Mouse (Mus musculus): ENCODE measurements around the gene Prr36. TPM values are rescaled to one million over a fixed set of nuclear protein-coding genes. Genes with fewer than 3 reads are reported as not detected.

Prr36 gene
- polyA plus RNA-seq, 1 experiment from 2014 or later: 47.3 TPM

GRCm38 (mm10) chr8:4214006-4214980 lies 3.0 kb downstream of the Prr36 start:
- H3K4me2 ChIP-seq (ENCODE audit: low read depth, low read length, severe bottlenecking): peak overlapping the region; percentile 61
- peaks cover 15% of the 10 kb centered on the region for H3K4me1 ChIP-seq (replicated peaks; ENCODE audit: control insufficient read depth, insufficient read depth, low read length)
- H3K9ac ChIP-seq (ENCODE audit: low read length): peak overlapping the region; percentile 48; the same call in 1 of the 2 replicates
- peaks cover 11% of the 10 kb centered on the region; the same call in 1 of the 2 replicates for H3K36me3 ChIP-seq (ENCODE audit: control insufficient read depth, insufficient read depth, low read length)
- peak; percentile 62 for DNase-seq (ENCODE audit: low spot score)
- peak overlapping the region; percentile 31 for H3K4me3 ChIP-seq (ENCODE audit: low read depth, low read length)
- no peaks in the 10 kb centered on the region for H3K9me3 ChIP-seq (ENCODE audit: control insufficient read depth, low read length)
- ATAC-seq (replicated peaks; ENCODE audit: low FRiP score): peak; percentile 23
- 11% methylated on average over 33 of the region's 33 CpGs for WGBS
- no peak overlapping the region for H3K27ac ChIP-seq (ENCODE audit: low read depth, low read length)
- H3K27me3 ChIP-seq (ENCODE audit: control insufficient read depth, insufficient read depth, low read length): no peaks in the 10 kb centered on the region

DNA sequence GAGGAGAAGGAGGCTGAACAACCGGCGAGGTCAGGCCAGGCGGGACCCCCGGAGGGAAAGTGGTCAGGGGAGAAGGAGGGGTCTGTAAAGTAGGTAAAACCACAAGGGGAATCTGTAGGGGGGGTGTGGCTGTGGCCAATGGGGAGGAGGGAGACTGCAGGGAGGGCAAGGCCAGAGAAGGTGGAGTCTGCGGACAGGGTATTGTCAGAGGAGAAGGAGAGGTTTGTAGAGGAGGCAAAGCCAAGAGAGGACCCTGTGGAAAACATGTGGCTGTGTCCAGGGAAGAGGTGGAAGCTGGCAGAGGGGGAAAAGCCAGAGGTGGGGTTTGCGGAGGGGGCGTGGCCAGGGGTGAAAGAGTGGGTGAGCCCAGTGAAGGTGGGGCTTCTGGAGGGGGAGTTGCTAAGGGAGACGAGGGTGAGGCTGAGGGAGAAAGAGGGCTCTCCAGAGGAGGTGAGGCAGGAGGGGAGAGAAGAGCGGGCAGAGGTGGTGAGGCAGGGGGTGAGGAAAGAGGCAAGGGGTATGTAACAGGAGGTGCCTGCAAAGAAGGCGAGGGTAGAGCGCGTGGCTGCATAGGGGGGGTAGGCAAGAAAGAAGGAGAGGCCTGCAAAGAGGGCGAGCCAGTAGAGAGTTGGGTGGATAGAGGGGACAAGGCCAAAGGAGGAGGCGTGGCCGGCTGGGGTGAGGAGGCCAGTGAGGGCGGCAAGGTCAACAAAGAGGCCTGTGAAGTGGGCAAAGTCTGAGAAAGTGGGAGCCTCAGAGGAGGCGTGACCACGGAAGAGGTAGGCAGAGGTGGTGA lies 3.9 kb downstream of the Prr36 start:
- H3K4me2 ChIP-seq (ENCODE audit: low read depth, low read length, severe bottlenecking): peak overlapping the region; percentile 61
- H3K4me3 ChIP-seq (ENCODE audit: low read depth, low read length): peak overlapping the region; percentile 31
- no peaks in the 10 kb centered on the region for H3K27me3 ChIP-seq (ENCODE audit: control insufficient read depth, insufficient read depth, low read length)
- H3K27ac ChIP-seq (ENCODE audit: low read depth, low read length): no peak overlapping the region
- peaks cover 12% of the 10 kb centered on the region; the same call in 1 of the 2 replicates for H3K36me3 ChIP-seq (ENCODE audit: control insufficient read depth, insufficient read depth, low read length)
- 4% methylated on average over 18 of the region's 18 CpGs for WGBS
- H3K9me3 ChIP-seq (ENCODE audit: control insufficient read depth, low read length): no peaks in the 10 kb centered on the region
- H3K9ac ChIP-seq (ENCODE audit: low read length): peak overlapping the region; percentile 48
- DNase-seq (ENCODE audit: low spot score): peak; percentile 77
- ATAC-seq (replicated peaks; ENCODE audit: low FRiP score): peak; percentile 37
- H3K4me1 ChIP-seq (replicated peaks; ENCODE audit: control insufficient read depth, insufficient read depth, low read length): peaks cover 15% of the 10 kb centered on the region

- peak overlapping the region; percentile 48 for H3K9ac ChIP-seq (ENCODE audit: low read length)
- peak overlapping the region; percentile 61 for H3K4me2 ChIP-seq (ENCODE audit: low read depth, low read length, severe bottlenecking)
- peak; percentile 72 for DNase-seq (ENCODE audit: low spot score)
- no peaks in the 10 kb centered on the region for H3K27me3 ChIP-seq (ENCODE audit: control insufficient read depth, insufficient read depth, low read length)
- H3K36me3 ChIP-seq (ENCODE audit: control insufficient read depth, insufficient read depth, low read length): peaks cover 12% of the 10 kb centered on the region; the same call in 1 of the 2 replicates
- WGBS: under 1% methylated on average over 25 of the region's 25 CpGs
- H3K4me3 ChIP-seq (ENCODE audit: low read depth, low read length): peak overlapping the region; percentile 31
- peaks cover 15% of the 10 kb centered on the region for H3K4me1 ChIP-seq (replicated peaks; ENCODE audit: control insufficient read depth, insufficient read depth, low read length)
- H3K9me3 ChIP-seq (ENCODE audit: control insufficient read depth, low read length): no peaks in the 10 kb centered on the region
- ATAC-seq (replicated peaks; ENCODE audit: low FRiP score): no peak
- H3K27ac ChIP-seq (ENCODE audit: low read depth, low read length): no peak overlapping the region
These were observed 4.5 kb downstream of the Prr36 start for GRCm38 (mm10) chr8:4212809-4213209.

DNA sequence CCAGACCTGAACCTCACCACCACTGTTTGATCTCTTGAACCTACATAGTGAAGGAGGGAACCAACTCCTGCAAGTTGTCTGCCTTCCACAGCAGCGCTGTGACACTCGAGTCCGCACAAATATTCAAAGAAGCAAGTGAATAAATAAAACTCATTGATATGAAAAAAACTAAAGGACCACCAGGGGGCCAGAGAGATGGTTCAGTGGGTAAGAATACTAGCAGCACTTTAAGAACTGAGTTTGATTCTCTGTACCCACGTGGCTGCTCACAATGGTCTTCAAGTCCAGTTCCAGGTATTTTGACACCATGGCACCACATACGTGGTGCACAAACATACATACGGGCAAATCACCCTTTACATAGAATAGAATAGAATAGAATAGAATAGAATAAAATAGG lies 6.2 kb downstream of the Prr36 start:
- ATAC-seq (replicated peaks; ENCODE audit: low FRiP score): no peak
- H3K4me2 ChIP-seq (ENCODE audit: low read depth, low read length, severe bottlenecking): no peak overlapping the region
- peaks cover 15% of the 10 kb centered on the region for H3K27me3 ChIP-seq (ENCODE audit: control insufficient read depth, insufficient read depth, low read length)

GRCm38 (mm10) chr8:4207016-4207350 lies 10.3 kb downstream of the Prr36 start:
- H3K4me2 ChIP-seq (ENCODE audit: low read depth, low read length, severe bottlenecking): no peak overlapping the region
- peaks cover 12% of the 10 kb centered on the region; the same call in 1 of the 2 replicates for H3K36me3 ChIP-seq (ENCODE audit: control insufficient read depth, insufficient read depth, low read length)
- 0 out of 2 replicates have a peak, but pooled peaks cover 2% of the 10 kb centered on the region for H3K4me1 ChIP-seq (replicated peaks; ENCODE audit: control insufficient read depth, insufficient read depth, low read length)
- no peak overlapping the region for H3K27ac ChIP-seq (ENCODE audit: low read depth, low read length)
- H3K9me3 ChIP-seq (ENCODE audit: control insufficient read depth, low read length): no peaks in the 10 kb centered on the region
- H3K4me3 ChIP-seq (ENCODE audit: low read depth, low read length): no peak overlapping the region
- 49% methylated on average over 2 of the region's 2 CpGs for WGBS
- ATAC-seq (replicated peaks; ENCODE audit: low FRiP score) (no peak), DNase-seq (ENCODE audit: low spot score) (no peak)
- H3K27me3 ChIP-seq (ENCODE audit: control insufficient read depth, insufficient read depth, low read length): peaks cover 32% of the 10 kb centered on the region
- H3K9ac ChIP-seq (ENCODE audit: low read length): no peak overlapping the region

More for the DNA sequence above, 6.2 kb downstream of the Prr36 start:
- Histone ChIP-seq H3K9ac (ENCODE audit: low read length) (no peak overlapping the region), H3K36me3 (ENCODE audit: control insufficient read depth, insufficient read depth, low read length) (peaks cover 12% of the 10 kb centered on the region; the same call in 1 of the 2 replicates), H3K9me3 (ENCODE audit: control insufficient read depth, low read length) (no peaks in the 10 kb centered on the region), H3K27ac (ENCODE audit: low read depth, low read length) (no peak overlapping the region), H3K4me1 (replicated peaks; ENCODE audit: control insufficient read depth, insufficient read depth, low read length) (peaks cover 16% of the 10 kb centered on the region), H3K4me3 (ENCODE audit: low read depth, low read length) (no peak overlapping the region)
- DNase-seq (ENCODE audit: low spot score): no peak
- 81% methylated on average over 6 of the region's 6 CpGs for WGBS

DNA sequence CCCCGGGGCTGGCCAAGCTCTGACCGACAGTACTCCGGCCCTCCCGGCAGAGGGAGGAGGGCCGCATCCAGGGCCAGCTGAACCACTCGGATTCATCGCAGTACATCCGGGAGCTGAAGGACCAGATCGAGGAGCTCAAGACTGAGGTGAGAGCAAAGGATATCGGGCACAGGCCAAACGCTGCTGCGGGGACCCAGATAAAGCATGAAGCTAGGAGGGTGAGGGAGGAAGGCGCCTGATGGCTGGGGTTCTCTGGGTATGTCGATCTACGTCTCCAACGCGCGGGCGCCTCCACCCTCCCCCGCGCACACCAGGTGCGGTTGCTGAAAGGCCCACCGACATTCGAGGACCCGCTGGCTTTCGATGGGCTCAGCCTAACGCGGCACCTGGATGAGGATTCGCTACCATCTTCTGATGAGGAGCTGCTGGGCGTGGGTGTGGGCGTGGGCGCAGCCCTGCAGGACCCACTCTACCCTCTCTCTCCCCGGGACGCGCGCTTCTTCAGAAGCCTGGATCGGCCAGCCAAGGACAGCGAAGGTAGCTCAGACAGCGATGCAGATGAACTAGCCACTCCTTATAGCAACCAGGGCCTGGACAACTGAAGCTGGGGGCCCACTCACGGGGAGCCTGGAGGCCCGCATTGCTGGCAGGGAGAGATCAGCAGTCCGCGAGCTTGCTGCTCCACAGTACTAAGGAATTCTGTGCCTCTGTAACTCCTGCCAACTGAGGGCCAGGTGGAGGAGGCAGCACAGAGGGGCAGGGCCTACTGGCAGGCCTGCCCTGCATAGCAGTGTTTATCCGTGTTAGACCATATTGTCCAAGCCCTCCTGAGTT lies 10.9 kb downstream of the Prr36 start:
- DNase-seq (ENCODE audit: low spot score): no peak
- no peaks in the 10 kb centered on the region for H3K9me3 ChIP-seq (ENCODE audit: control insufficient read depth, low read length)
- H3K27ac ChIP-seq (ENCODE audit: low read depth, low read length): no peak overlapping the region
- H3K36me3 ChIP-seq (ENCODE audit: control insufficient read depth, insufficient read depth, low read length): peaks cover 12% of the 10 kb centered on the region; the same call in 1 of the 2 replicates
- peaks cover 32% of the 10 kb centered on the region for H3K27me3 ChIP-seq (ENCODE audit: control insufficient read depth, insufficient read depth, low read length)
- WGBS: 5% methylated on average over 44 of the region's 44 CpGs
- 0 out of 2 replicates have a peak overlapping the region, but pooled peaks have one; percentile 12 for H3K9ac ChIP-seq (ENCODE audit: low read length)
- peak overlapping the region; percentile 12; the same call in 1 of the 2 replicates for H3K4me2 ChIP-seq (ENCODE audit: low read depth, low read length, severe bottlenecking)
- no peak overlapping the region for H3K4me3 ChIP-seq (ENCODE audit: low read depth, low read length)
- ATAC-seq (replicated peaks; ENCODE audit: low FRiP score): no peak
- 0 out of 2 replicates have a peak, but pooled peaks cover 2% of the 10 kb centered on the region for H3K4me1 ChIP-seq (replicated peaks; ENCODE audit: control insufficient read depth, insufficient read depth, low read length)

DNA sequence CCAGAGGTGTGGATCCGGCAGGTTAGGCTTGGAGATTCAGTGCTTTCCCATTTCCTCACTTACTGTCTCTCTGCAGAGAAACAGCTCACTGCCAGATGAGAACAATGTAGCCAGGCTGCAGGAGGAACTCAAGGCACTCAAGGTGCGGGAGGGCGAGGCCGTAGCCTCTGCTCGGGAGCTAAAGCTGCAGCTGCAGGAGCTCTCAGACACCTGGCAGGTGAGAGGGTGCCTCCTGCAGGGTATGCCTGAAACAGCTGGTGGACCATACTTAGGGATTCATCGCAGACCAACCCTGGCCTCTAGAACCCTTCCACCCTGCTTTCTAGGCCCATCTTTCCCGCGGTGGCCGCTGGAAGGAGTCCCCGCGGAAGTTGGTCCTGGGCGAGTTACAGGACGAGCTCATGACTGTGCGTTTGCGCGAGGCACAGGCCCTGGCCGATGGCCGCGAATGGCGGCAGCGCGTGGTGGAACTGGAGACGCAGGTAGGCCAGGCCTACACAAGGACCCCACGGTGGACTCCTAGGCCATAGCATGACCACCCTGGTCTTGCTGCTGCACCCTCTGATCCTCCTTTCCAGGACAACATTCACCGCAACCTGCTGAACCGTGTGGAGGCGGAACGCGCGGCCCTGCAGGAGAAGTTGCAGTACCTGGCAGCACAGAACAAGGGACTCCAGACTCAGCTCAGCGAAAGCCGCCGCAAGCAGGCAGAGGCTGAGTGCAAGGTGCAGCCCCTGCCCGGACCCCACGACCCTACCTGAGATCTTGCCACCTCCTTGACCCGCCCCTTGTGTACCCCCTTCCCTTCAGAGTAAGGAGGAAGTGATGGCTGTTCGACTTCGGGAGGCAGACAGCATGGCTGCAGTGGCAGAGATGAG lies 11.8 kb downstream of the Prr36 start:
- Histone ChIP-seq H3K36me3 (ENCODE audit: control insufficient read depth, insufficient read depth, low read length) (peaks cover 12% of the 10 kb centered on the region; the same call in 1 of the 2 replicates), H3K4me1 (replicated peaks; ENCODE audit: control insufficient read depth, insufficient read depth, low read length) (0 out of 2 replicates have a peak, but pooled peaks cover 2% of the 10 kb centered on the region), H3K27me3 (ENCODE audit: control insufficient read depth, insufficient read depth, low read length) (peaks cover 32% of the 10 kb centered on the region), H3K27ac (ENCODE audit: low read depth, low read length) (no peak overlapping the region), H3K9me3 (ENCODE audit: control insufficient read depth, low read length) (no peaks in the 10 kb centered on the region), H3K4me3 (ENCODE audit: low read depth, low read length) (no peak overlapping the region), H3K9ac (ENCODE audit: low read length) (no peak overlapping the region), H3K4me2 (ENCODE audit: low read depth, low read length, severe bottlenecking) (no peak overlapping the region)
- no peak for ATAC-seq (replicated peaks; ENCODE audit: low FRiP score)
- peak; percentile 63 for DNase-seq (ENCODE audit: low spot score)
- 13% methylated on average over 38 of the region's 38 CpGs for WGBS
